Mouse (Mus musculus) bone marrow, adult 2 months (tissue): ENCODE data around the gene Cpa5.

Source experiments
- CTCF ChIP-seq: fragments of 200-500 bp; IDR thresholded peaks from 2 replicates; pipeline ENCODE4 v1.5.1; 2011; ENCODE audit warnings: low read length, control low read depth; ENCODE audit not compliant: control insufficient read depth, insufficient read depth
- POLR2A ChIP-seq: fragments of 200-500 bp; IDR thresholded peaks from 2 replicates; pipeline ENCODE4 v1.6.1; 2011; ENCODE audit warnings: low read depth, mild to moderate bottlenecking, control low read depth, low read length, borderline replicate concordance; ENCODE audit not compliant: control insufficient read depth

GRCm38 (mm10) chr6:30620994-30621393 is 10.2 kb downstream of the Cpa5 start:
- no peak for TF ChIP-seq CTCF
- TF ChIP-seq POLR2A, result no peak
